Mouse (Mus musculus): ENCODE results near the gene Ptgs1.

- no peak for TF ChIP-seq CTCF (IDR thresholded peaks at IDR 0.05; ENCODE audit: low read depth)
- TF ChIP-seq EP300 (optimal IDR thresholded peaks at IDR 0.05), result no peak
Observed at GRCm38 (mm10) chr2:36269458-36269857, 39.2 kb downstream of the Ptgs1 start.

Data from stomach, postnatal 0 days (tissue).